Mouse (Mus musculus) cerebellum, adult 8-10 months (tissue): ENCODE measurements around the gene Kcnrg.
A peak's percentile ranks its signal among the peaks of the same experiment; 100 is the strongest.

ENCODE experiments used
- DNase-seq: peaks from one replicate; pipeline ENCODE4 v3.0.0; 2022

Kcnrg gene

GRCm38 (mm10) chr14:61647182-61647880 lies 40.1 kb downstream of the Kcnrg start:
- DNase-seq, result peak; percentile 23

DNA sequence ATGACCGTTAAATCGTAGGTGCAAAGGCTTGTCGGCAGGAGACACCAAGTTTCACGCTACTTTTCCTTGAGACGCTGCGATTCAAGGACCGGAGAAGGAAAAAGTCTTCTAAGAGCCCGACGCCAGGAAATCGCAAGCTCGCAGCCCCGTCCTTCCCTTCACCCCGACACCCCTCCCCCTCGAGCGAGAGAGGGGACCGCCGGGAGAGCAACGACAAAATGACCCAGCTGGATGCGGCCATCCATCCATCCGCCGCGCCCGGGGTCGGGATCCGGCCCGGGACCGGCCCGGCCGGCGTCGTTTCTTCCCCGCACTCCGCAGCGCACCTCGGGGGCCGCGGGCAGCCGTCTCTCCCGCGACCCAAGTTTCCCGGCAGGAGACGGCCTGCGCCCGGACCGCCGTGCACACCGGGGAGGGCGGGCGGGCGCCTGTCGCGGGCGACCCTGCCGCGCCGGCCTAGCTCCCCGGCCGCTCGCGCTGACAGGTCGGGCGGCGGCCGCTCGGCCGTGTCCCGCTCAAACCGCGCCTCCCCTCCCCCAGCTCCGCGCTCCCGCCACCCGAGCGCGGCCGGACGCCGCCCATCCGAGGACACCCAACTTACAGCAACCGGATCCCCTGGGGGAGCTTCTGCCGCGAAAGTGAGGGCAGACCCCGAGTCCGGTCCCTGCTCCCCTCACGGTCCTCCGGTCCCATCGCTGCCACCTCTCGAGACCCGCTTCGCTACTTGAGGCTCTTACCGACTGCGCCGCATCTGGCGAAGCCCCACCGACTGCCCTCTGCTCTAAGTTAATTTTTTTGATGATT lies 40.8 kb downstream of the Kcnrg start:
- DNase-seq, result peak; percentile 27

DNA sequence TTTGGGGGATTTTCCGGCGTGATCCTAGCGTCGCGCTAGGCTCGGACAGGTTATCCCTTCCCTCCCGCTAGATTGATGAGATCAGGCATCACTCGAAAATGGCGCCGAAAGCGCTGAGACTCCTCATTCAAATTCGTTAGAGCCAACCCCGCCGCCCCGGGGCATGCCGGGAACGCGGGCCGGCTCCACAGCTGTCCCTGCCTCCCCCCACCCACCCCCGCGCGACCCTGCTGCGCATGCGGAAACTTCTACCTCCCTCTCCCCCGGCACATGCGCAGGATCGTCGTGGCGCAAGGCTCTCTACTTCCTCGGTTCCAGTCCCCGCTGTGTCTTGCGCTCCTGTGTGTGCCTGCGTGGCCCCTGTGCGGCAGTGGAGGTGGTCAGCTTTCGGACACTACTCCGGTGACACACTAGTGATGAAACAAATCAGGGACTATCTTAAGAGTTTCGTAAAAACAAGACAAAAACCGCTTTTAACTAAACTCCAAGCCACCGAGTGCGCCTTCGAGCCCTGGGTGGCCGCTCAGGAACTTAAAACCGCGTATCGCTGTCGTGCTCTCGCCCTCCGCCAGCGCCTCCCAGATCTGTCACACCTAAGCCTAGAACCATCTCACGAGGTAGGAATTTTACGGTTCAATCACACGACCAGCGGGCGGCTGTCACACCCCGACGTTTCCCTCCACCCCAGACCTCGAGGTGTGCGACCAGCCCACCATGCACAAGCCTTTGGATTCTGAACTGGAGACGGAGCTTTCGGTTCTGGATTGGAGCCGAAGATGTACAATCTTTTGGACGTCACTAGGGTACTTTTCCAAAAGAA lies 41.6 kb downstream of the Kcnrg start:
- peak; percentile 90 for DNase-seq

DNA sequence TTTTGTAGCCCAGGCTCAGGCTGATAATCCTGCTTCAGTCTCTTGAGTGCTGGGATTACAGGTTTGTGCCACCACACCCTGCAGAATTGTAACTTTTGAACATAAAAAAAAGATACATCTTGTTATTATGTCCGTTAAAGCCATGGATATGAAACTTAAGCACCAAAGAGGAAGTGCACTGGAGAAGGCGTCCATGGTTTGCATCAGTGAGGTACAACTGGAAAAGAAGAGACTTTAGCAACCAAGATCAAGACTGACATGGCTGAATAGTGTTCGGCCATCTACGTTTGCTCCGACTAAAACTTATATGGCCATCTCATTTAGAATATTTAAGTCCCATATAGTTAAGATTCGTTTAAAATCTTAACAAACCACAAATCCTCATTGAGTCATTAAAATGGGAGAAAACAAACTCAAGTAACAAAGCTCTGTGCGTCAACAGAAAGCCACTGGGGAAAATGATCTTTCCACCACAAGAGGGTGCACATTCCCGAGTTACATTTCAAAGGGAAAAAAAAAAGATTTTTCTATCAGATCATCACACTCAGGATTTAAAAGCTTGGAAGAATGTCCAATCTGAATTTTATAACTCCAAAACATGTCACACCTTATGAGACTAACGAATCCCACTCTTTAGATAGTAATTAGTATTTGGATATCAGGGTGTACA lies 43.2 kb downstream of the Kcnrg start:
- peak; percentile 43 for DNase-seq

DNA sequence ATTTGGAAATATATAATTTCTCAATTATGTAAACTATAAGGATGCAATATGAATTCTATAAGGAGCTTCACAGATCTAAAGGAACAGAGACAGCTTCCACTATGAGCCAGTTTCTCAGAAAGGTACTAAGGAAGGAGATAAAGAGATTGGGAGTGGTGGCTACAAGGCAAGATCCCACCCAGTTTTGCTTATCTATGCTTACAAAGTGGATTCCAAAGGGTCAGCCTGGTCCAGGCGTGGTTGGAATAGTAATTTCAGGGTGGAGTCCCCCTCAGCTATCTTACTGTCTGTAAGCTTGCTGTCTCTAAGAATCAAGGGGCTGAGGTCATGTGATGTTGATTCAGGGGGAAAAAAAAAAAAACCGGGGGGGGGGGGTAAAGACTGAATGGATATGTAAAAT lies 49.2 kb downstream of the Kcnrg start:
- no peak for DNase-seq

DNA sequence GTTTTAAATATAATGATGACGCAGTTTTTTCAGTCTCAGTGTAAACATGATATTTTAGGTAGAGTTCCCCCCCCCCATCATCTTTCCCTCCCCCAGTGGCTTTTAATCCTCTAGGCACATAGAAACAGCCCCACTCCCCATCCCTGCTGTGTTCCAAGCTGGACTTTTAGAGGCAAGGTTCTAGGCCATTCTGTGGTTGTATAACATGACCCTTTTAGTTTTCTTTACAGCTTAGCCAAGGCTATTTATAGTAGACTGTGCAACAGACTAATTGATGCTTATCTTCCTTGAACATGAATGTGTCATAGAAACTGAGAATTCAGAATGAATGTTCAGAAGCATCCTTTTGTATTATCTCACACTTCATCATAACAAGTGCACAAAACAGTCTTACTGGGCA lies 54.2 kb downstream of the Kcnrg start:
- DNase-seq, result no peak

- DNase-seq, result no peak
These were observed 55.0 kb downstream of the Kcnrg start for GRCm38 (mm10) chr14:61662307-61662706.
